Mouse (Mus musculus): ENCODE data around the gene Thsd7a.
A peak's percentile ranks its signal among the peaks of the same experiment; 100 is the strongest.

Gene Thsd7a

DNA sequence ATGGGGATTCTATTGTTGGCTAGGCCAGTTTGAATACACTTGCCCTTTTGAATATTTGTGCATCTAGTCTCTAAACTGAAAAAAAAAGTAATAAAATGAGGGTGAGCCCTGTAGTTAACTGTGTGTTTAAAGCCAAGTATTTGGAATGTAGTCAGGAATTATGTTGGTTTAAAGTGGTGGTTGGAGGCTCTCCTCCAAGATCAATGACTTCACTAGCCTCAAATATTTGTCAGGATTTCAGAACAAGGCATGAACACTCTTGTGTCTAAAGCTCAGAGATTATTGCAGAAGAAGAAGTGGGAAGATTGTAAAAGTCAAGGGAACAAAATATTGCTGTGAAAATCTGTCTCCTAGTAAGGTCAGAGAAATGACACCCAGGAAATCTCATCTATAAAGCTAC, 249.3 kb downstream of the Thsd7a start:
- no peak for DNase-seq

DNA sequence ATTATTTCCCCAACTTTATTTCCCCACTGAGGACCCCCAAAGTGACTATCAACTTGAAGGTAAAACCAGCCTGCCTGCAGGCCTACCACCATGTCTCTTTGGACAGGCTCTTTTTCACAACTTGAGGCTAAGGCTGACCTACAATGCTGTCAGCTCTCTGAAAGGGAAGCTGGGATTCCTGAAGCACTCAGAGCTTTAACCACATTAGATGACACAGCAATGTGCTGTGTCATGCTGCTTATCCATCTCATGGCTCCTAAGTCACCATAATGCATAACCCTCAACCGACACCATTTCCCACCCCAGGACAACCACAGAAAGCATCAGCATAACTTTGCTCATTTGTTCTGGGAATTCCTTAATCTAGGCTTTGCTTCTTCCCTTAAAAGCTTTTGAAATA, 255.6 kb downstream of the Thsd7a start:
- DNase-seq = no peak

DNA sequence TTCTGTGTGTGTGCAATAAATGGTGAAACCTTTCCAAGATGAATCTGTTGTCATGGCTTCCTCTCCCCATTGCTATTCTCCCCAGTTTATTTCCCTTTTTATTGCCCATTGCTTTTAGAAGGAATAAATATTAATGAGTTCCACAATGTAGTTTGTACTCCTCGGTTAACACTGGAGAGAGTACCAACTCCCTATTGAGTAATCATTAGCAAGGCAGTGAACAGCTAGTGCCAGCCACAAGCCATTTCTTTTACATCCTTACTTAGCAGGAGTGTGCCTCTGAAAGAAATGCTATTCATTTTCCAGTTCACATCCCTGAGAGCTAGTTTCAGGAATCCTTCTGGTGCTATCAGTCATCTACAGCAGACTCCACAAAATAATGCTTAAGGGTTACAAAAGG, 260.3 kb downstream of the Thsd7a start:
- DNase-seq = no peak

DNA sequence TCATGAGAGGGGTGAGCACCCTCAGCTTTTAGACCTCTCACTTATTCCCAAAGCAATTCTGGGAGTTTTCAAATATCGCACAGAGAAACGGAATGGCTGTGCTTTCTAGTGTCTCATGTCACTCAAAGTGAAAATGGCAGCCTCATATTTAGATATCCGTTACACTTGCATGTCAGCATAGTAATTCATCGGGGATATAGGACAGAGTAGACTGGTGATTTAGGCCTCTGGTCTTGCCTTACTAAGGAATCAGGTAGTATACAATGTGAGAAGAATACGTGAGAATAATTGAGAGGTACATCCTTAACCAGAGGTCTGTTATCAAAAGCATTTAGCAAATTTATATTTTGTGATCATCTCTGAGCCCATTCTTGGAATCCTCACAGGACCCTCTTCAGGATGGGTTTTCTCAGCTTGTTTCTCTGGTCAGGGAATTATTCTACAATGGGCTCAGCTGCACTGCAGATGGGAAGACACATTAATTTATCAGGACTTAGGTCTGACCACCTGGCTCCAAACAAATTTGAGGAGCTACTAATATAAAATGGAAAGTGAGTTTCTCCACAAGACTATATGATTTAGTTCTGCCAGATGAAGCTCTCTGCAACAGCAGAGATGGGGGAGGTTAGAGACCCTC, 267.6 kb downstream of the Thsd7a start:
- no peak for DNase-seq

DNA sequence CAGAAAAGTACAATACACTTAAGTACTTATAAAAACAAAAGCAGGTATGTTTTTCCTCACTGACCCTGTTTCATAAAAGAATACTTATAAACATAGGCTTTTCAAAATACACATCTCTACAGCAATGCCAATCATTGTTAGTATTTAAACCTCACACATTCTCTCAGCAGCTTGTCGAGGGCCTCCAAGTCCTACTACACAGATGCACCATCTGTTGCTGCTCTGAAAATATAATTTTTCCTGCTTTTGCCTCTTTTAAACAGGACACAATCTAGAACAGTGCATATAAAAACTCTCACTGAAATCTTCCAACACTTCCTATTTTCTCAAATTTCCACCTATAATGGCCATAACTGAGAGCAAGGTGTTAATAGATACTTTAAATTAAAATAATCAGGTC, 270.9 kb downstream of the Thsd7a start:
- DNase-seq = no peak

DNA sequence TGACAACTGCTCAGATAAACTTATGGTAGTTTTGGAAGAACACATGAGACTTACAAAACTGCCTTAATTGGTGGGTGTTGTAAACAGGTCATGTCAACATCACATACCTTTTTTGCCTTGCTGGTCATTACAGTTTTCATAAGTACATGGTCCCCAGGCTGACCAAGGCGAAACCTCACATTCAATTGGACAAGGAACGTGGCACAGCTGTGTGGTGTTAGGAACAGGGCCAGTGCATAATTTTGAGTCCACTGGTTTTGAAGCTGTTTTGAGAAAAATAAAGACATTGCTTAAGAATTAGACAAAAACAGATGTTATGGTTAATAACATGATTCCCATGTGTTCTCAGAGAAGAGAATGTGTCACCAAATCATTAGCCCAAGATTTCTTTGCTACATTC, 278.3 kb downstream of the Thsd7a start:
- DNase-seq = no peak

DNA sequence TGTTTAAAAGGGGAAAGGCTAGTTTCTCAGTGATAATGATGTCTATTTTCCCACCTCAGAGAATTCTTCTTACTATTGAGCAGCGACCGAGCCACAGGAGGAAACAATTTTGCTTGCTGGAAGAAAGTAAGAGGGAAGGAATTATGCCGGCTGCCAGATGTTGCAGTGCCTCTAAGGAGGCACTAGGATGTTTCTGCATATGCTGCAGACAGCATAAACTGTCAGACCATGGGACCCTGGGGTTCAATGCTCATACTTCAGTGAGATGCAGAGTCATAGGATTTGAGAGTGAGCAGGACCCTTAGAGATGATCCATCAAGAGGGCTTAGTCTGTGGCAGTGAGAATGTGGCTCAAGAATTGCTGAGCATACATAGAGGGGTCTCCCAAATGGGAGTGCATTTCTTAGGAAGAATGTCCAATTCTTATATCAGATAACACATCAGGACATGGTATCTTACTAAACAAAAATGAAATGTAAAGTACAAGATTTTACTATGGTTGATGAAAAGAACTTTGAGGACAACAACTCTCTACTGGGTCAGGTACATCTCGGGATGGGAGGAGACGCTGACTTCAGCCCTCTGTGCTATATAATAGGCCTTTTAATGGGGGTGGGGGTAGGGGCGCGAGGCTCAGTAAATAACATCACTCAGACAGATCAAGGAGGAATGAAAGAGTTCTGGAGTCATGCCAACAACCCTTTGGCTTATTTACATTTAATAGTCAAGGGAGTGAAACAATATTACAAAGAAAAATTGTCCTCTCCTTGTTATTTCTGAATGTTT, 281.7 kb downstream of the Thsd7a start:
- DNase-seq = no peak

DNA sequence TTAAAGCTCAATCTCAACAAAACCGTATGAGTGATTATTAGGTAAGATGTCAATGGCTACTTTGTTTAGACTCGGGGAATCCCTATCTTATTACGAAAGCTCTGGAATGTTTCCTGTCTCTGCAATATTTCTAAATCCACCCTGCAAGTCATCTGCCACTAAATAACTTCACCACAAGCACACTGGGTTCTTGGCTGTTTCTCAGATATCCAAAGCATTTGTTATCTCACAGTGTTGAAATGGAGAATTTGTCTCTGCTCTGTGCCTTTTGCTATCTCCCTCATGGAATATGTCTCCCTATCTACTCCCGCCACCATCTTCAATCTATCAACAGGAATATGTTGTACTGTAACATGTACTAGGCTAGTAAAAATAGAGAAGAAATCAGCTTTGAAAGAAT, 290.4 kb downstream of the Thsd7a start:
- no peak for DNase-seq

DNA sequence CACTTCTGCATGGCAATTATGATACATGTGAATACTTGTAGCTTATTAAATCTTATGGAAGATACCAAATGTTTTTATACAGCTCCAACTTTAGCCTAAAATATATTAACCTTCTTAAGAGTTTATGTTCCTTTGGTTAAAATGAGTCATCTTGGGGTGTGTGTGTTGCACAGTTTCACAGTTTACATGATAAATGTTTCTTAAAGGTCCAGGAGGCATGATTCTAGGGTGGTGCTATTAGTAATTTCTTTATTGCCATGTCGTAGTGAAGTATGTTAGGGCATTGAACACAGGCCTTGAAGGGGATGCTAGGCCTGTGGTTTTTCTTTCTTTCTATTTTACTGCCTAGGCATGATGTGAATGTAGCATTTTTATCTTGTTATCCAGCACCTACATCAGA, 291.8 kb downstream of the Thsd7a start:
- no peak for DNase-seq

DNA sequence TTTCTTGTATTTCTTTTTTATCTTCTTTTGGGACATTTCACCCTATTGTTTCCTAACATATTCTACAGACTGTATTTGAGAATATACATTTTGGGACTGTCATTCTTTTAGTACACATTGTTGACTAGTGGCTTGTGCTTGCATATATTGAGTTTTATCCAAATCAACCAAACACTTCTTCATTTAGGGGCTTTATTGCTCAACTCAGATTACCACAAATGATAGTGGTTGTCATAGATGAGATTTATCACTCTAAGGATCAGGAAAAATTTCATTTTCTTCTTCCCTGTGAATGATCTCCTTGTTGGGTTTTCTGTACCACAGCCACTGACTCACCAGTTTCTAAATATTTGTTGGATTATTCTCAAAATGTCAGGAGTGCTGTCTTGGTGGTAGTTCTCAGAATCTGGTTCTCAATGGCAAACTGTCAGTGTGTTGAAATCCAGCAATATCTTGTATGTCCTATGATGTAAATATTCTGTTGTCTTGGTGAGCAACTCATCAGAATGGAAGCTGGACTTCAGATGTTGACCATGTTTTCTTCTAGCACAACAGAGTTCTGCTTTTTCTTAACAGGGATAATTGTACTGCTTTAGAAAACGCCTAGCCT, 294.2 kb downstream of the Thsd7a start:
- DNase-seq = no peak

DNA sequence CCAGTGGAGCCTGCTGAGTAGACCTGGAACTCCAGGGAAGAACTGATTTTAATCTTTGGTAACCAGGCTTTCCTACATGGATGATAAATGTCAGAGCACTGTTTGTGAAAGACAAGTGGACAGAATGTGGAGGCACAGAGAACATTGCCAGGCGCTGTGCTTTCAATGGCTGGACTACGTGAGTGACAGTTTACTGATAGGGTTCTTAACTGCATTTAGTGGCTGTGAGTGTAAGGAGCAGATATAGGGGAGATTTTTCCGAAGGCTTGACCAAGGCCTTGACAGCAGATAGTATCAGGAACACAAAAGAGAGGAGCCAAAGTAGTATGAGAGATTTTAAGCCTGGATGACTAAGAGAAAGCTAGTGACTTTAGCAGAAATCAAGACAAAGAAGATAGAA, 295.1 kb downstream of the Thsd7a start:
- DNase-seq = no peak

DNA sequence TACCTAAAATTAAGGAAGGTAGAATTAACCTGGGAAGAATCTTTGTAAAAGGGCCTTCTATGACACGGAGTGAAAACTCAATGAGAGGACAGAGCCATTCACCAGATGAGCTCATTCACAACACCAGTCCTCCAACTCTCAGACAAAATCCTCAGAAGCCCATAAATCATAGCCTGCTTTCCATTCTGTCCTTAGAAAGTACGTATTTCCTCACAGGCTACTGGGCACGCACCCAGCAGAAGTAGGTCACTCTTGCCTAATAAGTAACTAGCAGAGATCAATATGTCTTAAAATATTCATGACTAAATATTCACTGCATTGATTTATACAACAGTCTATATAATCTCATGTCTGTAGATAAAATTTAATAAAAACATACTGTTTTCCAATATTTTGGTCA, 300.4 kb downstream of the Thsd7a start:
- DNase-seq = peak; percentile 33

DNA sequence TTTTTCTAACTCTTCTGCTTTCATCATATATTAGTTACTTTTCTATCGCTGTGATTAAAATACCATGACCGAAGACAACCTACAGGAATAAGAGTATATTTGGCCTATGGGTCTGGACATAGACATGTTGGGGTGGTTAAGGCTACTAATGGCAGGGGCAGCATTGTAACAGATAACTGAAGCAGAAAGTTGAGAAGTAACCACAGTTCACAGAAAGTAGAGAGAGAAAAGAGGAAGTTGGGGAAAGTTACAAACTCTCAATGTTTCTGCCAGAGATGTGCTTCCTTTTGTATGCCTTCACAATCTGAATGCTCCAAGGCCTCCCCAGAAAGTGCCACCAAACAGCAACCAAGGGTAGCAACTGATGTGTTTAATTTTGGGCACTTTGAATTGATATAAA, 303.7 kb downstream of the Thsd7a start:
- DNase-seq = no peak

DNA sequence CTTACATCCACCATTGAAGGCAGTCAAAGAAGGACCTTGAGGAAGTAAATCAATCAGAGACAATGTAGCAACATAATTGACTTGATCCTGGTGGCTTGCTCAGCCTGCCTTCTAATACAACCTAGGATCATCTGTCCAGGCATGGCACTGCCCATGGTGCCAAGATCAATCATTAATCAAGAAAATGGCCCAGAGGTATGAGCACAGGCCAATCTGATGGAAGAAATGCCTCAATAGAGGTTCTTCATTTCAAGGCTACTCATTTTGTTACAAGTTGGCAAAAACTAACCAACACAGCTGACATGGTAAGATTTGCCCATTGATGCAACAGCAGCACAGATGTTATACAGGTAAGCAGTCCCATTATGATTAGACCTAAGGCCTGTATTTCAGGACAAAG, 309.6 kb downstream of the Thsd7a start:
- DNase-seq = no peak

DNA sequence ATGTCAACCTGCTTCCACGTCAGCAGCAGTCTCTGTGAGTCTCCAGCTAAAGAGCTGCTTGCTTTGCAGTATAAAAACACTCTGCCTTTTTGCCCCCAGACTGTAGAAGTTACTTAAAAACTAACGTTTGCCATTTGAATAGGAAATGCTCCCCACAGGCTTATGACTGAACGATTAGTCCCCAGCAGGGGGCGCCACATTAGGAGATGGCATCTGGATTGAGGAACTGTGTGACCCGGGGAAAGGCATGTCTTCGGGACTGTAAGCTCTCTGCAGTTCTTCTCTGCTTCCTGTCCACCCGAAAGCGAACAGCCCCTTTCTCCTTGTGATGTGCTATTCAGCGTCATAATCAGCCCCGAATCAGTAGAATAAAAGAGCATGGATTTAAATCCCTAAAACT, 330.1 kb downstream of the Thsd7a start:
- no peak for DNase-seq

DNA sequence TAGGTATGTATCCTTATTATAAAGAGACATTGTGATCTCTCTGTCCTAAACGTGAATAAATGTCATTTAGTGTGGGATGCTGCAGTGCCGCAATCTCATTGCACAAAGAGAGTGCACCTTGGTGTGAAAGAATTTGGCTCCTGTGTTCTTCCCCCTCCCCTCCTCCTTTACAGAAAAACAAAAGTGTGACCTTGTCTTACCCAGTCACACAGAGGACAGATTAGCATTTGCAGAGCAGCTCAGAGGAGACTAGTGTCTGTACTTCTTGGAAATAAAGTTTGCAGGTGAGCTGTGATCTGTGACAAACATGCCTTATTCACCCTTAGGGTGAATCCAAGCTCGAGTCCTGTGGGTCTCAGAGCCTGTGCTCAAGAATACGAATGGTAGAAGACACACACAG, 332.2 kb downstream of the Thsd7a start:
- DNase-seq = no peak

DNA sequence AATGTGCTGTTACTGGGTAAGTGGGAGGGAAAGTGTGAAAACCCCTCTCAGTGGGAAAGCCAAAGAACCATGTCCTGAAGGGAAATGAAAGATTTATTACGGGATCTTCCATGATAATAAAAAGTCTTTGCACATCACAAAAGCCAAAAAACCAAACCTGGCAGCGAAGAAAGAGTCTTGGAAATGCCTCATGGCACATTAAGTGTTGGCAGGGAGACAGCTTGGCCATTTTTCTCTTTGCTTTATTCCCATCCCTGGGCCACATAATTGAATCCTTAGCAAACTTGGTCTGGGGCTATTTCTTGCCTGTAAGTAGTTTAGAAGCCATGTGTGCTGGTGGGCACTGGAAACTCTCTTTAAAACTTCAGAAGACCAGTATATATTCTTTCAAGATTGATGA, 344.8 kb downstream of the Thsd7a start:
- DNase-seq = no peak

DNA sequence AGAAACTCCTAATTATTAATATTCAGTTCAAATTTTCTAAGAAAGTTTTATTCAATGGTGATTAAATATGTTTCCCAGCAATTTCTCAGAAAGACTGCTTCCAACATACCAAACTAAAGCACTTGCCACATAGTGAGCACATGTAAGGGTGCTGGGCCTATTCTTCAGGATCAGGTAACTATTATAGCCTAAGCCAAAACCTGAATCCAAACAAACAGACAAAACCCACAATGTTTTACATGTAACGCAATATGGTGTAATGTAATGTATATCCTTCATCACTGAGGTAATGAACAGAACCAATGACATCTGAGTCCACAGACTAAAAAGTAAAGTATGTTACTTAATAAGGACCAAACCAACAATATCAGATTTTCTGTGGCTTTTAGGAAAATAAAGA, 346.2 kb downstream of the Thsd7a start:
- DNase-seq = no peak

DNA sequence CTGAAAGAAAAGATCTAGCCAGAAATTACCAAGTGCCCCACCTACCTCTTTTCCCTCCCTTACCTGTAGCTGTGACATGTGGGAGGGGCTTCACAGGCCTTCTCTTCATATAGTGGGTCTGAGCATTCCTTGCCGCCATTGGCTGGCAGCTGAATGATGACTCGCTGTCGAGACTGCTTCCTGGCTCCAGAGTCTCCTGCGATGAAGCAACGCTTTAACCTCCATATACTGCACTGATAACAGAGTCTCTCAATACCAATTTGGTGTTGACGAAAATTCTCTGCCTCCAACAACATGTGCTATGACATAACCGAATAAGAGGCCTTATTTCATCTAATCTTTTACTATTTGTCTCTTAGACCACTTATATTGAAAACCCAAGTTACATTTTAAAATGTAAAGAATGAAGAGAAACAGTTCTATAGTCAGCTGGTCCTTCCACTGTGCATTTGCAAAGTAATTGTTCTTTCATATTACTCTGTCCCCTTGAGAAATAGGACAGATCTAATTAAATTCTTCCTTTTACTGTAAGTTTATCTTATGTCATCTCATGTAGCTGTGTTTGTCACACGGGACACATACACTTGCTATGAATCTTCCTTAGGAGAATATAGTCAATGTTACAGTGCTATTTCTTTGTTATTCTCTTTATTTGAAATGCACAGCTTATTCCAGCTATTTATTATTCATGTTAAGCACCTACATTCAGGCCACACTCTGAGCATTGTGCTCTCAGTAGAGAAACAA, 351.3 kb downstream of the Thsd7a start:
- no peak for DNase-seq

DNA sequence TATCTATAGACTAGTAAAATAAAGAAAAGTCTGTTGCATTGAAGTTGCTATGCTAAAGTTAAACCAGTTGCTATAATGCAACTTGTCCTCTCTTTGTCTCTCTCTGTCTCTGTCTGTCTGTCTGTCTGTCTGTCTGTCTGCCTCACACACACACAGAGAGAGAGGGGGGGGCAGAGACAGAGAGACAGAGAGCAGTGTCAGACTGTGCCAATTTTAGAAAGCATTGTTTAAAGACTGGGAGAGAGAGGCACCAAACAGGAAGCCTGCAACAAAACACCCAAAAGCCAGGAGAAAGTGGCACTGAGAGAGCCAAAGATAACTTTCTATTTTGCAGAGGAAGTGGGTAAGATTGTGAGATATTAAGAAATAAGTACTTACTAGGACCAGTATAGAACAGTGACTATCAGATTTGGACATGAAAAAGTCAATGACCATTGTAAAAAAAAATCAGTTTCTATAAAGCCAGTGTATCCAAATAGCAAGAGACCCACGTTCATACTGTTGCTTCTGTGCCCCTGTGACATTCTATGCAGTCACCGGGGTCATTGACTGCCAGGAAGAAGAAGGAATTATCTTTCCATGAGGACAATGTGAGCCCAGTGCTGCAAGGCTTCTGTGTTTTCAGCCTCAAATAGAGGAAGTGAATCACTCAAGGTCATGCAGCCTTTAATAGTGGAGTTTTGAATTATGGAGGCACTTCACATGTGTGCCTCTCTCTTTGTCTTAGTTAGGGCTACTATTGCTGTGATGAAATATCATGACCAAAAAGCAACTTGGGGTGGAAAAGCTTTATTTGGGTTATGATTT, 355.4 kb downstream of the Thsd7a start:
- DNase-seq = peak; percentile 6

DNA sequence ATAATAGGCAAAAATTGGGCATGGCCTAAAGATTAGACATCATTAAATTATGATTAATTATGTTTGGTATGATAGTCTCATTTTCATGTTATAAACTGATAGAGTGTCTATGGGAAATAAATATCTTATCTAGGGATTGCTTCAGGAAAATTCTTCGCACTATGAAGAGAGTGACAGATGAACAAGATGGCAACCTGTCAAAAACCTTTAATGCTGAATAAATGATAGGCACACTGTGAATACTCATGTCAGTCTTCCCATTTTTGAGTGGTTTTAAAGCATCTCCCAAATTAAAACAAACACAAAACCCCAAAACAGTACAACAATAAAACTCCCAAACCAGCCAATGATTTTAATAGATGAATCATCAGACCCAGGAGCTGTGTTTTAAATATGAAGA, 362.5 kb downstream of the Thsd7a start:
- no peak for DNase-seq

DNA sequence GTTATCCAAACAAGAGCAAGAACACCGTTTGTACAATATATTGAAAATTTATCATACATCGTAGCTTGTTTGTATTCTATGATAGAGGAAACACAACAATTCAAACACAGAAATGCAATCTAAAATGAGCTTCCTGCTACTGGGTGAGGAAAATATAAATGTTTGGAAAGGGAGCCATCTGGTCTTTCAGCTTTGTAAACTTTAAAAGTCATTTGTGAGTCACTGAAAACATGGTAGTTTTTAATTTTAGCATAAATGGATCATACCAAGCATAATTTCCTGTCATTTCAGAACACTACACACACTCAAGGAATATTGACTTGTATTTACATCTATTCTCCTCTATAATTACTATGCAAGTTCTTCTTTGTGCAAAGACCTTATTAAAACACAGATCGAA, 363.6 kb downstream of the Thsd7a start:
- no peak for DNase-seq

Measured in kidney, postnatal 14 days (tissue).